In the genomic region with DNA sequence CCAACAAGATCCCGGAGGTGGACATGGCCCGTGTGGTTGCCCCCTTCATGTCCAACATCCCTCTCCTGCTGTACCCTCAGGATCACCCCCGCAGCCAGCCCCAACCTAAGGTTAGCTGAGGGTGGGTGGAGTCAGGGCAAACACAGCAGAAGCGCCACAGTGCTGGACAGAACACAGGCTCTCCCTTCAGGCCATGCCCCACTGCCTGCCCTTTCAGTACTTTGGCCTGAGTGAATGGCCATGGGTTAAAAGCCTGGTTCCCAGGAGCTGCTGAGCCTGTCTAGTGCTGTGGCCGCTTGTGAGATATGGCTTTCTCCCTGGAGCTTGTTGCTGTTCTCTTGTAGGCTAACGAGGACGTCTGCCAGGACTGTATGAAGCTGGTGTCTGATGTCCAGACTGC, we compare ENCODE assay signal across 18 mouse cellular contexts. TPM values are rescaled to one million over a fixed set of nuclear protein-coding genes. Genes with fewer than 3 reads are reported as not detected.
DNase-seq lines count a peak whose midpoint lies in the region; ATAC-seq and TF ChIP-seq lines count a peak whose summit lies in the region.
"Had no signal": no experiment of that assay in that cellular context is flagged by ENCODE, and none has a peak within 500 bp of the region (broad histone marks: within the 10 kb centered on the region; RNA-seq: fewer than 3 reads in every experiment).

No protein-coding gene starts in this region.

- TF ChIP-seq POLR2A in olfactory bulb, adult 2 months (IDR thresholded peaks at IDR 0.05; ENCODE audit: insufficient read depth, low read depth, low read length) = no peak

- H3K4me2 ChIP-seq in kidney, embryonic 16.5 days (replicated peaks; ENCODE audit: low read depth, low read length) = no peak overlapping the region
- no peak overlapping the region for H3K4me2 ChIP-seq in kidney, postnatal 0 days (ENCODE audit: low read length)
- H3K4me2 ChIP-seq: embryonic facial prominence, embryonic 12.5 days; forebrain, embryonic 15.5 days; hindbrain, embryonic 12.5 days had no signal

- no peak for ATAC-seq in kidney, embryonic 16.5 days (ENCODE audit: low FRiP score, low TSS enrichment)
- ATAC-seq in kidney, postnatal 0 days (replicated peaks; ENCODE audit: low FRiP score, low read depth) = 0 out of 2 replicates have a peak, but pooled peaks have one; percentile 16
- ATAC-seq: forebrain, embryonic 15.5 days had no signal

- no peaks in the 10 kb centered on the region for H3K27me3 ChIP-seq in kidney, embryonic 16.5 days (ENCODE audit: insufficient read depth, low read length)
- H3K27me3 ChIP-seq in kidney, postnatal 0 days (ENCODE audit: insufficient read depth, low read length) = no peaks in the 10 kb centered on the region
- H3K27me3 ChIP-seq: embryonic facial prominence, embryonic 12.5 days; forebrain, embryonic 15.5 days; hindbrain, embryonic 12.5 days had no signal

- intact Hi-C loops in gastrocnemius, postnatal 14 days (cut with DNase I; ENCODE audit: low total_unique reads) = no loop called here

- peak; percentile 72 for DNase-seq in kidney, adult 9 months
- no peak for DNase-seq in kidney, postnatal 0 days (ENCODE audit: low spot score)
- DNase-seq in kidney, postnatal 14 days = peak; percentile 41
- DNase-seq in gastrocnemius, postnatal 14 days = no peak
- DNase-seq in lung, postnatal 10 days = no peak
- DNase-seq: adrenal gland, adult 8-10 months; cerebellum, adult 11-12 months; cerebellum, adult 9-10 months; cerebellum, postnatal 25 days; heart, adult 18-20 months; heart, postnatal 10 days; heart, postnatal 4 days had no signal

- WGBS in kidney, embryonic 16.5 days = 88% methylated on average over 7 of the region's 7 CpGs
- WGBS in kidney, postnatal 0 days = 81% methylated on average over 7 of the region's 7 CpGs
- WGBS in olfactory bulb, adult 2 months = 65% methylated on average over 7 of the region's 7 CpGs

- H3K4me1 ChIP-seq in kidney, embryonic 16.5 days (ENCODE audit: insufficient read depth, low read length) = peaks cover 11% of the 10 kb centered on the region
- peaks cover 10% of the 10 kb centered on the region; the same call in 1 of the 2 replicates for H3K4me1 ChIP-seq in kidney, postnatal 0 days (replicated peaks; ENCODE audit: insufficient read depth, low read length)
- peaks cover 53% of the 10 kb centered on the region for H3K4me1 ChIP-seq in olfactory bulb, adult 2 months (ENCODE audit: control insufficient read depth, insufficient read depth, low read length)

- H3K4me3 ChIP-seq in kidney, embryonic 16.5 days (ENCODE audit: low read length) = no peak overlapping the region
- no peak overlapping the region for H3K4me3 ChIP-seq in kidney, postnatal 0 days (replicated peaks; ENCODE audit: low read depth, low read length)
- H3K4me3 ChIP-seq in olfactory bulb, adult 2 months (ENCODE audit: insufficient read depth, low read depth, low read length) = no peak overlapping the region
- H3K4me3 ChIP-seq: embryonic facial prominence, embryonic 12.5 days; forebrain, embryonic 15.5 days; heart, embryonic 10.5 days; hindbrain, embryonic 12.5 days had no signal

- no peaks in the 10 kb centered on the region for H3K9me3 ChIP-seq in kidney, embryonic 16.5 days (ENCODE audit: low read length)
- no peaks in the 10 kb centered on the region for H3K9me3 ChIP-seq in kidney, postnatal 0 days (replicated peaks; ENCODE audit: low read length)
- H3K9me3 ChIP-seq: embryonic facial prominence, embryonic 12.5 days; forebrain, embryonic 15.5 days; heart, embryonic 10.5 days; hindbrain, embryonic 12.5 days had no signal

- peaks cover 55% of the 10 kb centered on the region for H3K36me3 ChIP-seq in kidney, embryonic 16.5 days (ENCODE audit: insufficient read depth, low read length)
- peaks cover 50% of the 10 kb centered on the region for H3K36me3 ChIP-seq in kidney, postnatal 0 days (ENCODE audit: insufficient read depth, low read length)

- TF ChIP-seq CTCF in kidney, postnatal 0 days (IDR thresholded peaks at IDR 0.05; ENCODE audit: low read depth) = no peak
- no peak for TF ChIP-seq CTCF in olfactory bulb, adult 2 months (IDR thresholded peaks at IDR 0.05; ENCODE audit: insufficient read depth, low read depth, low read length)

- no peak overlapping the region for H3K9ac ChIP-seq in kidney, embryonic 16.5 days (replicated peaks; ENCODE audit: low read length)
- H3K9ac ChIP-seq in kidney, postnatal 0 days (ENCODE audit: low read depth, low read length) = no peak overlapping the region
- H3K9ac ChIP-seq: embryonic facial prominence, embryonic 12.5 days; forebrain, embryonic 15.5 days; hindbrain, embryonic 12.5 days had no signal

- no peak overlapping the region for H3K27ac ChIP-seq in kidney, embryonic 16.5 days (ENCODE audit: low read length)
- no peak overlapping the region for H3K27ac ChIP-seq in kidney, postnatal 0 days
- H3K27ac ChIP-seq in olfactory bulb, adult 2 months (ENCODE audit: insufficient read depth, low read depth, low read length) = peak overlapping the region; percentile 37; the same call in 1 of the 2 replicates
- H3K27ac ChIP-seq: embryonic facial prominence, embryonic 12.5 days; forebrain, embryonic 15.5 days; heart, embryonic 10.5 days; hindbrain, embryonic 12.5 days had no signal

RNA-seq across cellular contexts. Expression of a gene that starts 17.2 kb away (rescaled TPM):
- polyA plus RNA-seq in kidney, embryonic 16.5 days (2015; fragmentation: Nextera tagmentation; extraction: Ambion mirVana) = 145 and 166 TPM in 2 replicates
- polyA plus RNA-seq in kidney, postnatal 0 days (2015; fragmentation: Nextera tagmentation; extraction: Ambion mirVana) = 142 and 160 TPM in 2 replicates
- 231 and 580 TPM in 2 replicates for polyA plus RNA-seq in olfactory bulb, adult 2 months (2012; ENCODE audit: insufficient read depth, insufficient read length, low replicate concordance, missing spikeins)
- 100 to 1,000 TPM; 419 to 467 TPM for total RNA-seq in gastrocnemius, postnatal 14 days (2021)

RNA-seq across cellular contexts. Expression of a gene that starts 52.0 kb away (rescaled TPM):
- 3.9 and 4.2 TPM in 2 replicates for polyA plus RNA-seq in kidney, embryonic 16.5 days (2015; fragmentation: Nextera tagmentation; extraction: Ambion mirVana)
- 3.4 and 3.7 TPM in 2 replicates for polyA plus RNA-seq in kidney, postnatal 0 days (2015; fragmentation: Nextera tagmentation; extraction: Ambion mirVana)
- polyA plus RNA-seq in olfactory bulb, adult 2 months (2012; ENCODE audit: insufficient read depth, insufficient read length, low replicate concordance, missing spikeins) = 160 TPM in 1 of 2 replicates, not detected in the other
- 10 to 100 TPM; 12.9 to 14.7 TPM for total RNA-seq in gastrocnemius, postnatal 14 days (2021)

Comparison
In these comparisons a context has a peak if more than half of its experiments do, and no peak if none do; other contexts are left out.
1. DNase-seq: peak in kidney, adult 9 months (single experiment) and kidney, postnatal 14 days (single experiment); none in kidney, postnatal 0 days (single experiment), gastrocnemius, postnatal 14 days (single experiment) and lung, postnatal 10 days (single experiment).